Mouse (Mus musculus) left cerebral cortex, postnatal 10 days (tissue): ENCODE measurements around the gene Parvg. TPM values are rescaled to one million over a fixed set of nuclear protein-coding genes. Genes with fewer than 3 reads are reported as not detected.

Source experiments
- DNase-seq, 2 experiments: peaks; one replicate each; pipeline ENCODE4 v3.0.0; 2021 to 2022; ENCODE audit warnings: low spot score in 2 of 2, mixed read lengths in 1 of 2; ENCODE audit errors: extremely low spot score in 1 of 2
- intact Hi-C: fragments of 180-260 bp; cut with DNase I; formaldehyde crosslinking; loops from one replicate; pipeline ENCODE4 v1.15.1; 2025
- total RNA-seq, 2 experiments: library from RNA; stranded (reverse); gene quantifications; 2 replicates each; pipeline ENCODE4 v1.2.3; 2021

The Parvg gene
- total RNA-seq, 2 experiments from 2014 or later: 5.1 to 6.6 TPM

GRCm38 (mm10) chr15:84301026-84301425 lies 22.8 kb upstream of the Parvg start:
- intact Hi-C loops: no loop called here
- peak in 1 of 2 experiments; percentile 78 for DNase-seq

- intact Hi-C loops: no loop called here
- DNase-seq: no peak
Measured at GRCm38 (mm10) chr15:84301641-84302420, 22.0 kb upstream of the Parvg start.

GRCm38 (mm10) chr15:84303264-84303663 lies 20.6 kb upstream of the Parvg start:
- DNase-seq: no peak
- intact Hi-C loops: no loop called here

GRCm38 (mm10) chr15:84305333-84305732 lies 18.5 kb upstream of the Parvg start:
- DNase-seq: no peak
- intact Hi-C loops: no loop called here

- DNase-seq: no peak
- intact Hi-C loops: no loop called here
Measured at GRCm38 (mm10) chr15:84310271-84310670, 13.6 kb upstream of the Parvg start.

- no peak for DNase-seq
- intact Hi-C loops: no loop called here
Measured at GRCm38 (mm10) chr15:84311295-84312085, 12.3 kb upstream of the Parvg start.

- intact Hi-C loops: no loop called here
- DNase-seq: no peak
Measured at GRCm38 (mm10) chr15:84312878-84313565, 10.8 kb upstream of the Parvg start.

- intact Hi-C loops: no loop called here
- no peak for DNase-seq
Measured at GRCm38 (mm10) chr15:84313566-84313878, 10.3 kb upstream of the Parvg start.

- DNase-seq: no peak
- intact Hi-C loops: no loop called here
Measured at GRCm38 (mm10) chr15:84314420-84315080, 9.3 kb upstream of the Parvg start.

- intact Hi-C loops: no loop called here
- no peak for DNase-seq
Measured at GRCm38 (mm10) chr15:84315276-84316046, 8.4 kb upstream of the Parvg start.

- intact Hi-C loops: no loop called here
- DNase-seq: no peak
Measured at GRCm38 (mm10) chr15:84319393-84319792, 4.4 kb upstream of the Parvg start.

- intact Hi-C loops: no loop called here
- DNase-seq: no peak
Measured at GRCm38 (mm10) chr15:84321544-84322174, 2.2 kb upstream of the Parvg start.

GRCm38 (mm10) chr15:84324870-84325553 lies 1.2 kb downstream of the Parvg start:
- intact Hi-C loops: no loop called here
- no peak for DNase-seq

GRCm38 (mm10) chr15:84325736-84326135 lies 1.9 kb downstream of the Parvg start:
- intact Hi-C loops: no loop called here
- DNase-seq: no peak

GRCm38 (mm10) chr15:84328870-84329269 lies 5.0 kb downstream of the Parvg start:
- no peak for DNase-seq
- intact Hi-C loops: no loop called here

- intact Hi-C loops: no loop called here
- DNase-seq: no peak
Measured at GRCm38 (mm10) chr15:84329940-84330339, 6.1 kb downstream of the Parvg start.

GRCm38 (mm10) chr15:84331066-84331612 lies 7.3 kb downstream of the Parvg start:
- no peak for DNase-seq
- intact Hi-C loops: no loop called here
